In genomic region chr19:6522289-6522688, GRCm38 (mm10) we compare ENCODE assay signal across 33 mouse cellular contexts. TPM values are rescaled to one million over a fixed set of nuclear protein-coding genes. Genes with fewer than 3 reads are reported as not detected.
"Had no signal": no experiment of that assay in that cellular context is flagged by ENCODE, and none has a peak within 500 bp of the region (broad histone marks: within the 10 kb centered on the region; RNA-seq: fewer than 3 reads in every experiment).

No protein-coding gene starts in this region.

- H3K36me3 ChIP-seq: heart, embryonic 13.5 days; heart, embryonic 15.5 days; kidney, embryonic 15.5 days; limb, embryonic 13.5 days; limb, embryonic 15.5 days; liver, embryonic 12.5 days had no signal

- DNase-seq: gastrocnemius, postnatal 14 days; gastrocnemius, postnatal 36 days; heart, adult 11 months; heart, adult 2 months; heart, postnatal 14 days; heart, postnatal 36 days; kidney, adult 11 months; kidney, adult 2 months; kidney, adult 9 months; kidney, postnatal 14 days; kidney, postnatal 36 days; layer of hippocampus, adult 9-11 months; layer of hippocampus, postnatal 36 days; left cerebral cortex, postnatal 4 days had no signal

- ATAC-seq: hindbrain, postnatal 0 days; intestine, embryonic 16.5 days; liver, embryonic 12.5 days had no signal

- H3K9me3 ChIP-seq: heart, embryonic 13.5 days; heart, embryonic 15.5 days; hindbrain, embryonic 13.5 days; hindbrain, embryonic 15.5 days; kidney, embryonic 15.5 days; limb, embryonic 13.5 days; limb, embryonic 15.5 days; liver, embryonic 12.5 days had no signal

- H3K4me1 ChIP-seq: heart, embryonic 13.5 days; heart, embryonic 15.5 days; limb, embryonic 13.5 days; limb, embryonic 15.5 days; liver, embryonic 12.5 days had no signal

- H3K27me3 ChIP-seq: hindbrain, embryonic 13.5 days; hindbrain, embryonic 15.5 days; kidney, embryonic 15.5 days; limb, embryonic 13.5 days had no signal

- H3K4me3 ChIP-seq: heart, adult 2 months; heart, embryonic 13.5 days; heart, embryonic 15.5 days; hindbrain, embryonic 13.5 days; hindbrain, embryonic 15.5 days; kidney, embryonic 15.5 days; limb, embryonic 13.5 days; limb, embryonic 15.5 days; liver, embryonic 12.5 days had no signal

RNA-seq across cellular contexts. Expression of gene Slc22a12, which starts 20.5 kb away (rescaled TPM):
- total RNA-seq: gastrocnemius, adult 8-10 months; gastrocnemius, postnatal 14 days; gastrocnemius, postnatal 36 days; heart, adult 2 months; heart, postnatal 14 days; heart, postnatal 36 days; hematopoietic stem cell, adult 5-6 weeks; left cerebral cortex, adult 18-20 months; liver, adult 2 months had no signal
- polyA plus RNA-seq: heart, adult 2 months; heart, embryonic 11.5 days; heart, embryonic 13.5 days; heart, embryonic 15.5 days; heart, postnatal 0 days; hindbrain, embryonic 11.5 days; hindbrain, embryonic 15.5 days; intestine, embryonic 14.5 days; intestine, embryonic 16.5 days; limb, embryonic 11.5 days; limb, embryonic 13.5 days; limb, embryonic 15.5 days; liver, adult 2 months; liver, embryonic 12.5 days had no signal
